Mouse (Mus musculus) lung, postnatal 0 days (tissue): ENCODE measurements around the gene Ccr1l1. TPM values are rescaled to one million over a fixed set of nuclear protein-coding genes. Genes with fewer than 3 reads are reported as not detected.

ENCODE experiments used
- ATAC-seq: fragments of 200-750 bp; cut with Nextera tagmentation; 2 replicates; pipeline ENCODE4 v1.8.0; 2017; ENCODE audit warnings: moderate library complexity
- DNase-seq: peaks from one replicate; pipeline ENCODE4 v3.0.0-alpha.2; 2016; ENCODE audit warnings: low spot score
- H3K27ac ChIP-seq: fragments of 300-500 bp; sonication (generic); 2 replicates; pipeline ENCODE4 v1.5.1; 2014; ENCODE audit warnings: antibody characterized with exemption, mild to moderate bottlenecking, low read length, mixed read lengths
- H3K27me3 ChIP-seq: fragments of 300-500 bp; sonication (generic); replicated peaks from 2 replicates; pipeline ENCODE4 v1.6.1; 2014; ENCODE audit warnings: low read length, mixed read lengths; ENCODE audit not compliant: insufficient read depth
- H3K36me3 ChIP-seq: fragments of 300-500 bp; sonication (generic); 2 replicates; pipeline ENCODE4 v1.6.1; 2014; ENCODE audit warnings: low read length, mixed read lengths; ENCODE audit not compliant: insufficient read depth
- H3K4me1 ChIP-seq: fragments of 300-500 bp; sonication (generic); 2 replicates; pipeline ENCODE4 v1.6.1; 2014; ENCODE audit warnings: antibody characterized with exemption, low read depth, low read length, mixed read lengths; ENCODE audit not compliant: insufficient read depth
- H3K4me2 ChIP-seq: fragments of 300-500 bp; sonication (generic); replicated peaks from 2 replicates; pipeline ENCODE4 v1.6.1; 2014; ENCODE audit warnings: low read depth, mild to moderate bottlenecking, low read length, moderate library complexity, mixed read lengths
- H3K4me3 ChIP-seq: fragments of 300-500 bp; sonication (generic); 2 replicates; pipeline ENCODE4 v1.5.1; 2014; ENCODE audit warnings: low read depth, low read length
- H3K9ac ChIP-seq: fragments of 300-500 bp; sonication (generic); replicated peaks from 2 replicates; pipeline ENCODE4 v1.6.1; 2014; ENCODE audit warnings: low read depth, mild to moderate bottlenecking
- H3K9me3 ChIP-seq: fragments of 300-500 bp; sonication (generic); 2 replicates; pipeline ENCODE4 v1.6.1; 2016; ENCODE audit warnings: low read length, mixed read lengths
- CTCF ChIP-seq: IDR thresholded peaks from 2 replicates; pipeline ENCODE4 v1.5.1; 2016; ENCODE audit warnings: antibody characterized with exemption, mild to moderate bottlenecking
- EP300 ChIP-seq: IDR thresholded peaks from 2 replicates; pipeline ENCODE4 v1.6.1; 2016; ENCODE audit warnings: antibody characterized with exemption, mild to moderate bottlenecking, control low read depth
- WGBS: fragments of 180-500 bp; shearing (Covaris S2); extraction: QIAGEN DNeasy Blood & Tissue Kit; methylation state at CpG from one replicate; pipeline ENCODE4 v1.1.7; 2014; 5-methylcytosine and 5-hydroxymethylcytosine counted together
- polyA plus RNA-seq: library from polyadenylated mRNA; unstranded; fragments of >200 nt; fragmentation: Nextera tagmentation; extraction: Ambion mirVana; gene quantifications from 2 replicates; pipeline ENCODE4 v1.2.1, GENCODE M21; 2015

Ccr1l1 gene
- polyA plus RNA-seq, 1 experiment from 2014 or later, result not detected

GRCm38 (mm10) chr9:123935776-123936175 is 42.4 kb downstream of the Ccr1l1 start:
- DNase-seq (no peak), ATAC-seq (no peak)
- no peak for TF ChIP-seq EP300
- TF ChIP-seq CTCF, result no peak
- 86% methylated on average over 5 of the region's 5 CpGs for WGBS
- Histone ChIP-seq H3K27ac (no peak overlapping the region), H3K4me2 (no peak overlapping the region), H3K4me3 (no peak overlapping the region), H3K4me1 (no peaks in the 10 kb centered on the region), H3K9ac (no peak overlapping the region), H3K27me3 (no peaks in the 10 kb centered on the region), H3K9me3 (no peaks in the 10 kb centered on the region), H3K36me3 (no peaks in the 10 kb centered on the region)

DNA sequence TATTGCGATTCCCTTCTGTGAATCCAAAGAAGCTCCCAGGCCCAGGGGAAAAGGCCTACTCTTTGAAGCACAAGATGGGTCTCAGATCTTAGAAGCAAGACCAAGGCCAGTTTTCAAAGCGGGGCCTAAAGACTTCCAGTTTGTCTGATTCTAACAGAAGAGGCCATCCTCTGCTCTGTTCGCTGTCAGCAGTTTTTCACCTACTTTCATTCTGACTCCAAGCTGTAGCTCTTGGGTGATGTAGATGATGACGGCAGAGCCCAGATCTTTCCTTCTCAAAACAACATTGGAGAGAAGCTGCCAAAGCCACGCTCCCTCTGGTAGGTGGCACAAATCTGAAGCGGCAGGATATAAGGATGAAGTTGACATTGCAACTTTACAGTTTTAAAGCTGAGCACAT is 42.9 kb downstream of the Ccr1l1 start:
- no peak for TF ChIP-seq EP300
- no peak for TF ChIP-seq CTCF
- Histone ChIP-seq H3K27me3 (no peaks in the 10 kb centered on the region), H3K9me3 (no peaks in the 10 kb centered on the region), H3K4me2 (no peak overlapping the region), H3K27ac (no peak overlapping the region), H3K4me3 (no peak overlapping the region), H3K9ac (no peak overlapping the region), H3K4me1 (no peaks in the 10 kb centered on the region), H3K36me3 (no peaks in the 10 kb centered on the region)
- ATAC-seq (no peak), DNase-seq (no peak)
- 91% methylated on average over 6 of the region's 6 CpGs for WGBS

DNA sequence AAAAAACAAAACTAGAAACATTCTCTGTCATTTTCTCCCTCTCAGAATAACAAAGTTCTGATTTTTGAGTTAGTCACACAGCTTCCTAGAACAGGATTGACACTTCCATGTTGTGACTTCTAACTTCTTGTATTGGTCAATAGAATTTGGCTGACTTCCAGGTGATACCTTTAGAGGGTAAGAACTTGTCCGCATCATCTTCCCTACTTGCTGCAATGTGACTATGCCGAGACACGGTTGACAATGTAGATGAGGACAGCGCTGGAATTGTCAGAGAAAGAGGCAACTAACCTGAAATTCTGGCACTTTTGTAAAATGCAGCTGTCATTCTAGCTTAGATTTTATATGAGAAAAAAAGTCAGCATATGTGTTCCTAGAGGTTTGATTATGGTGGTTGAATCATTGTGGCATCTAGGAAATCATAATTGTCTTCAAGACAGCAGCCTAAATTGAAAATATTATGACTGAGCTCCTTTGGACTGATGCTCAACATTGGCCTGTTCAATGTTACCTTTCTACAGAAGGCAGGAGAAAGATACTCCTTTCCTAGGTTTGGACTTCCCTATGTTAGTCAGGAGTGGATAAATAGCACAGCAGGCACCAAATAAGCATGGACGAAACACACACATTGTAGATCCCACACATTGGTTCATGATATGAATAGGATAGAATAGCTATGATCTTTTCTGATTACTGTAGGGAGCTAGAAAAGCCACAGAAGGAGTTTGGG is 44.3 kb downstream of the Ccr1l1 start:
- Histone ChIP-seq H3K4me2 (no peak overlapping the region), H3K27ac (no peak overlapping the region), H3K36me3 (no peaks in the 10 kb centered on the region), H3K9me3 (no peaks in the 10 kb centered on the region), H3K4me3 (no peak overlapping the region), H3K27me3 (no peaks in the 10 kb centered on the region), H3K9ac (no peak overlapping the region), H3K4me1 (no peaks in the 10 kb centered on the region)
- no peak for TF ChIP-seq EP300
- TF ChIP-seq CTCF, result no peak
- DNase-seq (no peak), ATAC-seq (no peak)
- 94% methylated on average over 5 of the region's 5 CpGs for WGBS

GRCm38 (mm10) chr9:123932911-123933675 is 45.1 kb downstream of the Ccr1l1 start:
- no peak for DNase-seq
- Histone ChIP-seq H3K4me2 (no peak overlapping the region), H3K36me3 (no peaks in the 10 kb centered on the region), H3K4me3 (no peak overlapping the region), H3K4me1 (no peaks in the 10 kb centered on the region), H3K9ac (no peak overlapping the region), H3K9me3 (no peaks in the 10 kb centered on the region), H3K27ac (no peak overlapping the region), H3K27me3 (no peaks in the 10 kb centered on the region)
- TF ChIP-seq EP300, result no peak
- no peak for ATAC-seq
- WGBS, result 87% methylated on average over 19 of the region's 19 CpGs

GRCm38 (mm10) chr9:123931761-123932700 is 46.2 kb downstream of the Ccr1l1 start:
- TF ChIP-seq EP300 (no peak), CTCF (no peak)
- no peak overlapping the region for H3K4me3 ChIP-seq
- ATAC-seq (peak; percentile 54), DNase-seq (peak; percentile 65)
- no peaks in the 10 kb centered on the region for H3K27me3 ChIP-seq
- H3K4me1 ChIP-seq, result no peaks in the 10 kb centered on the region
- no peak overlapping the region for H3K9ac ChIP-seq
- no peaks in the 10 kb centered on the region for H3K36me3 ChIP-seq
- no peaks in the 10 kb centered on the region for H3K9me3 ChIP-seq
- peak overlapping the region; percentile 16; the same call in 1 of the 2 replicates for H3K27ac ChIP-seq
- 53% methylated on average over 5 of the region's 6 CpGs for WGBS
- H3K4me2 ChIP-seq, result no peak overlapping the region

DNA sequence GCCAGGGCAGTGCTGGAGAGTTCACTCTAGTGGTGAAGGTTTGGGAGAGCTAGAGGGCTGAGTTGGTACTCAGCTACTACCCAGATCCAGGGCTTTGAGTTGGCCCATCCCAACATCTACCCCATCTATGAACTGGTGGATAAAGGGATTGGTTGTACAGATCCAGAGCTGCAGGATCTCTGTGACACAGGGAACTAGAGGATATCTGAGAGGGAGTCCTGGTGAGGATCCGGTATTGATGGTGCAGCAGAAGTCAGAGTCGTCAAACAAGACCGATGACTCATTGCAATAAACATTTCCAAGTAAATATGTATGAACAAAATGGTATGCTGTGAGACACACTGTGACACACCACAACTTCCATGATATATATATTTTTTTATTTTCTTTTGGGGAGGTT is 47.3 kb downstream of the Ccr1l1 start:
- Histone ChIP-seq H3K27me3 (no peaks in the 10 kb centered on the region), H3K9me3 (no peaks in the 10 kb centered on the region), H3K4me1 (no peaks in the 10 kb centered on the region), H3K36me3 (no peaks in the 10 kb centered on the region), H3K4me3 (no peak overlapping the region), H3K4me2 (no peak overlapping the region), H3K9ac (no peak overlapping the region), H3K27ac (no peak overlapping the region)
- WGBS, result 84% methylated on average over 3 of the region's 3 CpGs
- no peak for ATAC-seq
- no peak for DNase-seq
- TF ChIP-seq EP300, result no peak
- TF ChIP-seq CTCF, result no peak
